Mouse (Mus musculus) liver, postnatal 0 days (tissue): ENCODE data around the gene Celf2.

Experiments
- CTCF ChIP-seq: sonication (generic); IDR thresholded peaks from 2 replicates; pipeline ENCODE4 v1.5.1; 2016; ENCODE audit warnings: antibody characterized with exemption, low read depth
- EP300 ChIP-seq: IDR thresholded peaks from 2 replicates; pipeline ENCODE4 v1.6.1; 2016; ENCODE audit warnings: antibody characterized with exemption, low read depth, mild to moderate bottlenecking

DNA sequence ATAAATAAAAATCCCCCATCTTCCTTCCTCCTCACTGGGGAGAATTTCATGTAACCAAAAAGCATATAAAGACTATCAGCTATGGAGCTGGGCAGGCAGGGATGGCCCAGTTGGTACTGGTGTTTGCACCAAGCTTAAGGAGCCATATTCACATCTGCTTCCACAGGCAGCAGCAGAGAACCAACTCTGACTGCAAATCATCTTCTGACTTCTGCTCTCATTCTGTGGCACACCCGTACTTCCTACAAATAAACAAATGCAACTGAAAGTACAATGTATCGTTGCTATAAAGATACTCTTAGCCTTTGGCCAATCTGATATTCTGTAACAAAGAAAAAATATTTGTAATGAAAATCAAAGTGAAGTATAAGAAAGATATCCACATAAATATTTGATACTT is 819.7 kb downstream of the Celf2 start:
- no peak for TF ChIP-seq CTCF
- no peak for TF ChIP-seq EP300
